Mouse (Mus musculus) heart, embryonic 15.5 days (tissue): ENCODE measurements at regions not wholly inside any gene's neighbourhood (a gene's known extent, or its start where the extent isn't known, plus 50 kb on each side); places are given as distances from the start of the nearest gene placed in this dataset.

Experiments
- ATAC-seq: fragments of 200-750 bp; cut with Nextera tagmentation; replicated peaks from 2 replicates; pipeline ENCODE4 v1.8.0; 2017; ENCODE audit warnings: low read depth, moderate TSS enrichment; ENCODE audit not compliant: insufficient number of reproducible peaks, insufficient read depth, low FRiP score
- H3K27ac ChIP-seq: fragments of 300-500 bp; sonication (generic); 2 replicates; pipeline ENCODE4 v1.5.1; 2015; ENCODE audit warnings: mild to moderate bottlenecking, inconsistent platforms
- H3K27me3 ChIP-seq: fragments of 300-500 bp; sonication (generic); 2 replicates; pipeline ENCODE4 v1.6.1; 2015; ENCODE audit warnings: inconsistent platforms
- H3K36me3 ChIP-seq: fragments of 300-500 bp; sonication (generic); 2 replicates; pipeline ENCODE4 v1.6.1; 2015; ENCODE audit warnings: mild to moderate bottlenecking, inconsistent platforms
- H3K4me1 ChIP-seq: fragments of 300-500 bp; sonication (generic); replicated peaks from 2 replicates; pipeline ENCODE4 v1.6.1; 2015; ENCODE audit warnings: inconsistent platforms
- H3K4me2 ChIP-seq: fragments of 300-500 bp; sonication (generic); 2 replicates; pipeline ENCODE4 v1.6.1; 2015; ENCODE audit warnings: inconsistent platforms, mild to moderate bottlenecking, moderate library complexity
- H3K4me3 ChIP-seq: fragments of 300-500 bp; sonication (generic); 2 replicates; pipeline ENCODE4 v1.5.1; 2015; ENCODE audit warnings: mild to moderate bottlenecking, inconsistent platforms
- H3K9ac ChIP-seq: fragments of 300-500 bp; sonication (generic); 2 replicates; pipeline ENCODE4 v1.6.1; 2015; ENCODE audit warnings: mild to moderate bottlenecking, inconsistent platforms
- H3K9me3 ChIP-seq: fragments of 300-500 bp; sonication (generic); replicated peaks from 2 replicates; pipeline ENCODE4 v1.6.1; 2016; ENCODE audit warnings: inconsistent platforms
- WGBS: fragments of 180-500 bp; shearing (Covaris S2); methylation state at CpG from one replicate; pipeline ENCODE4 v1.1.7; 2015; ENCODE audit warnings: mixed read lengths; 5-methylcytosine and 5-hydroxymethylcytosine counted together

DNA sequence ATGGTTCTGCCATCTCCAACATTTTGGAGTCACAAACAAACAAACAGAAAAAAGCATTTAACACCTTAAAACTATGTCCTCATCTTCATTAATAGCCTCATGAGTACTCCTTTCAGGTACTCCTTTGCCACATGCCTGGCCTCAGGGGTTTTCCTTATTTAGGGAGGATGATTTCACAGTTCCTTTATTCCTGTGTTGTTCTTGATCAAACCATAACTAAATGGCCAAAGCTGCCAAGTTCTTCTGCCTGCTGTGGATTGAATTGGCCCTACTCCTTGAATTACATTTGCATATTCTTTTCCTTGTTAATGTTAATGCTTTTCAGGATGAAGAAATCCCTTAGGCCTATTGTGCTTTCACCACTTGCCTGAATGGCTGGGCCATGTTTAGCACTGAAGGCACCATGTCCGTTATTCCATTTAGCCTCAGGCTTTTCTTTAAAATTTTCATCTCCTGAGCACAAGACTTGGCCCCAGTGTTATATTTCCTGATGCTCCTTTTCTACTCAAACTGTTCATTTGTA lies 1787.4 kb downstream of the Hace1 start:
- Histone ChIP-seq H3K27ac (no peak overlapping the region), H3K9ac (no peak overlapping the region), H3K4me2 (no peak overlapping the region), H3K27me3 (no peaks in the 10 kb centered on the region), H3K9me3 (no peaks in the 10 kb centered on the region), H3K4me3 (no peak overlapping the region), H3K4me1 (no peaks in the 10 kb centered on the region), H3K36me3 (no peaks in the 10 kb centered on the region)
- WGBS = 74% methylated on average over 1 of the region's 1 CpGs
- no peak for ATAC-seq

GRCm38 (mm10) chr10:47366804-47367203 lies 1789.2 kb downstream of the Hace1 start:
- H3K9ac ChIP-seq = no peak overlapping the region
- no peak overlapping the region for H3K27ac ChIP-seq
- H3K27me3 ChIP-seq = no peaks in the 10 kb centered on the region
- H3K4me3 ChIP-seq = no peak overlapping the region
- H3K36me3 ChIP-seq = no peaks in the 10 kb centered on the region
- H3K4me2 ChIP-seq = no peak overlapping the region
- 33% methylated on average over 2 of the region's 2 CpGs for WGBS
- no peaks in the 10 kb centered on the region for H3K4me1 ChIP-seq
- ATAC-seq = no peak
- H3K9me3 ChIP-seq = no peaks in the 10 kb centered on the region

GRCm38 (mm10) chr10:47403492-47403891 lies 1825.9 kb downstream of the Hace1 start:
- Histone ChIP-seq H3K4me3 (no peak overlapping the region), H3K9me3 (no peaks in the 10 kb centered on the region), H3K4me1 (no peaks in the 10 kb centered on the region), H3K36me3 (no peaks in the 10 kb centered on the region), H3K27ac (no peak overlapping the region), H3K9ac (no peak overlapping the region), H3K27me3 (no peaks in the 10 kb centered on the region), H3K4me2 (no peak overlapping the region)
- WGBS = 59% methylated on average over 1 of the region's 1 CpGs
- ATAC-seq = no peak

- peak; percentile 88 for ATAC-seq
- Histone ChIP-seq H3K4me2 (0 out of 2 replicates have a peak overlapping the region, but pooled peaks have one; percentile 32), H3K27me3 (no peaks in the 10 kb centered on the region), H3K27ac (no peak overlapping the region), H3K9ac (no peak overlapping the region), H3K4me3 (no peak overlapping the region), H3K9me3 (no peaks in the 10 kb centered on the region), H3K36me3 (no peaks in the 10 kb centered on the region), H3K4me1 (peaks cover 10% of the 10 kb centered on the region)
- WGBS = 19% methylated on average over 7 of the region's 7 CpGs
Observed at GRCm38 (mm10) chr10:47426505-47426904, 1848.9 kb downstream of the Hace1 start.
